Mouse (Mus musculus) megakaryocyte, embryonic 14.5 days (primary cell): ENCODE data around the gene Bcas3. TPM values are rescaled to one million over a fixed set of nuclear protein-coding genes. Genes with fewer than 3 reads are reported as not detected.

ENCODE experiments used
- H3K27me3 ChIP-seq: replicated peaks from 2 replicates; pipeline ENCODE3; 2012; ENCODE audit warnings: inconsistent platforms
- H3K36me3 ChIP-seq: replicated peaks from 2 replicates; pipeline ENCODE3; 2012; ENCODE audit warnings: low read length, inconsistent platforms, mixed read lengths
- H3K4me1 ChIP-seq: 2 replicates; pipeline ENCODE4 v1.6.1; 2012; ENCODE audit warnings: inconsistent platforms
- H3K4me3 ChIP-seq: replicated peaks from 2 replicates; pipeline ENCODE3; 2012; ENCODE audit warnings: moderate library complexity, mild to moderate bottlenecking, inconsistent platforms
- H3K9me3 ChIP-seq: 2 replicates; pipeline ENCODE4 v1.6.1; 2012; ENCODE audit warnings: inconsistent platforms
- FLI1 ChIP-seq: IDR thresholded peaks from 2 replicates; pipeline ENCODE4 v1.6.1; 2012; ENCODE audit warnings: low read length, inconsistent platforms, mixed read lengths
- GATA1 ChIP-seq: IDR thresholded peaks from 3 replicates; pipeline ENCODE4 v1.6.1; 2012; ENCODE audit warnings: mixed read lengths, low read length, inconsistent platforms, borderline replicate concordance
- polyA plus RNA-seq: library from polyadenylated mRNA; stranded (reverse); fragments of >175 nt; gene quantifications from 2 replicates; pipeline ENCODE4 v1.2.3, GENCODE M21; 2012; ENCODE audit warnings: low replicate concordance; ENCODE audit not compliant: insufficient read depth

The Bcas3 gene
- polyA plus RNA-seq, 1 experiment: 212 TPM

DNA sequence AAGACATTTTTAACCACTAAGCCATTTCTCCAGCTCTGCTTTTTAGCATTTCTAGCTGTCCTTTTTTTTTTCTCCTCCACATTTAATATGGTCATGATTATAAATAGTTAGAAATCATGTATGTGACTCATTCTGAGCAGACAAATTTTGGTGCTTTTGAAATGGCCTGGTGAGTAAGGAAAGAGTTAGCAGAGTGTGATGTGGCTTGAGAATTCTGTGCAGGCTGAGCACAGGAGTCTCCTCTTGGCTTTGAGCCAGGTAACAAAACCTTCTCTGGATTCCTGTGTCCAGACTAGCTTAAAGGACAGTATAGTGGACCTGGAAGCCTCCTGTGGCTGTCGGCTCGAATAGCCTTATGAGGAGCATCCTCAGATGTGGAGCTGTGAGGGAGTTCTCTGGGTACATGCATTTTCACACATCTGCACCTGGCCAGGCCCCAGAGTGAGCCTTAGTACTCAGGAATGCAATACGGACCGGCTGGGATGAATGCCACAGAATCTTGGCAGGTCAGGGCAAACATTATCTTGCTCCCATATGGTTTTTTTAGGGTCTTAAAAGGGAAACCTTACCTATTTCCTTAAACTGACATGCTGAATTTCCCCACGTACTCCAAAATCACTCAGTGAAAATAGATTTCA, 256.5 kb downstream of the Bcas3 start:
- Histone ChIP-seq H3K4me1 (peaks cover 10% of the 10 kb centered on the region), H3K27me3 (peaks cover 7% of the 10 kb centered on the region), H3K9me3 (no peaks in the 10 kb centered on the region), H3K36me3 (no peaks in the 10 kb centered on the region), H3K4me3 (no peak overlapping the region)
- TF ChIP-seq GATA1: no peak
- TF ChIP-seq FLI1: no peak

DNA sequence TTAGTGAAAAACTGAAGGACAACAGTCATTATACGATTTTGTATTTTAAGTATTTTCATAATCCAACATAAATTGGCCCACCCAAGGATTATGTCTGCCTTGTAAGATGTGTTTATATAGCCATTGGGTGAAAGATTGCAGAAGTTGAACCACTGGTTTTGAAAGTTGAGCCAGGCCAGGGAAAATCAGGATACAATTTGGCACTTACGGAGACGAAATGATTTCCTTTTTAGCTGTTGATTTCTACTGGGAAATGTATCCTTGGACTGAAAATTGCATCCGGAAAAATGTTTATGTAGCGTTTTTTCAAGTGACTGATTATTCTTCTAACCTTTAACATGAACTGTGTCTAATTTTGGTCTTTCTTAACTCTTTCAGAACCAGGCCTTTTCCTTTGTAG, 260.1 kb downstream of the Bcas3 start:
- H3K36me3 ChIP-seq: no peaks in the 10 kb centered on the region
- no peak overlapping the region for H3K4me3 ChIP-seq
- no peaks in the 10 kb centered on the region for H3K9me3 ChIP-seq
- H3K4me1 ChIP-seq: peaks cover 9% of the 10 kb centered on the region
- peaks cover 7% of the 10 kb centered on the region for H3K27me3 ChIP-seq
- no peak for TF ChIP-seq FLI1

DNA sequence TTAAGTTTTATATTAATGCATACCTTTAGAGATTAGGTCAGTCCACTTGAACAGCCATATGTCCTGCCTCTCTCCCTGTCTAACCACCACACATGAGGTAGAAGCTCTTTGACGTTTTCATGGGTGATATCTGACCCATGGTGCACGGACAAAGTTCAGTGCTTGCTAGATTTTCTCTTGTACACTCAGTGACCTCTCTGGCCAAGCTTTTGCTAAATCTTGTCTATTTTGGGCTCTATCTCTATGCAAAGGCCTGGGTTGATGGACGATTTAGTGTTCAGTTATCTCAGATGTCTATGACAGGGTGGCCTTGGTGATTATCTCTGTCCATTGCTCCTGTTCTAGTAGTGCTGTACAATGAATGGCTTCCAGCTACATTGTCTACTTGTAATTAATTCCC, 260.6 kb downstream of the Bcas3 start:
- Histone ChIP-seq H3K36me3 (no peaks in the 10 kb centered on the region), H3K27me3 (peaks cover 7% of the 10 kb centered on the region)
- TF ChIP-seq GATA1: no peak
- no peak for TF ChIP-seq FLI1

DNA sequence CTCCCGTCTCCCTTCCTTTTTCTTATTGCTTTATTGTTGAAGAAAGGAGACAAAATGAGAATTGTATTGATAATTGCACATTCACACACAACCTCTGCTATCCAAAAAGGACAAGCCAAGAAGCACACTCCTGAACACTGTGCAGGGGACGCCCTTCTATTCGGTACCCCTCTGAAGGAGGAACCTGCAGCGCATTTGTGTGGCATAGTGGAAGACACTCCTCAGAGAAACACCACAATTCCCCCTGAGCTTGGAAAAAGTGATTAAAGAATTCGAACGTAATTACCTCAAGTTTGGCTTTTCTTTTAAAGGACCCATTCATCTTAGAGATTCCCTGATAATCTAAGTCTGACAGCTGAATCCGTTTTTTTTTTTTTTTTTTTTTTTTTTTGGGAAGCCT, 261.5 kb downstream of the Bcas3 start:
- H3K36me3 ChIP-seq: no peaks in the 10 kb centered on the region
- no peak for TF ChIP-seq GATA1
- TF ChIP-seq FLI1: no peak
- no peak overlapping the region for H3K4me3 ChIP-seq
- peaks cover 9% of the 10 kb centered on the region for H3K27me3 ChIP-seq
- H3K4me1 ChIP-seq: peaks cover 9% of the 10 kb centered on the region
- H3K9me3 ChIP-seq: no peaks in the 10 kb centered on the region

More for the DNA sequence above, 260.6 kb downstream of the Bcas3 start:
- peaks cover 9% of the 10 kb centered on the region for H3K4me1 ChIP-seq
- H3K4me3 ChIP-seq: no peak overlapping the region
- no peaks in the 10 kb centered on the region for H3K9me3 ChIP-seq

DNA sequence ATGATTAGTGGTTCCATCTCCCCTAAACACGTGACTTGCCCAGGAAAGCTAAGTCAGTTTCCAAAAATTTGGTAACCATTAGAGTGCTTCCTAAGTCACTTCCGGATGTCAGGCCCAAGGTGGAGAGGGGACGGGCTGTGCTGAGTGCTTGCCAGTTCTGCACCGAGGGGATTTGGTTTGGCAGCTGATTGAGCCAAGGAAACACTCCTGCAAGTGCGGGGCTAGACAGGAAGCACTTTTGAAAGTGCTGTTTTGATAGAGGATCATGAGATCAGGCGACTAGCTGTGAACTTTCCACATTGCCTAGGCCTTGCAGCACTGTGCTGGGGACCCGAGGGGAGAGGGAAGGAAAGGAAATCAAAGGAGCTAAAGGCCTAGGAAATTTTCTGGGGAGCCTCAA, 262.5 kb downstream of the Bcas3 start:
- TF ChIP-seq FLI1 (no peak), GATA1 (no peak)
- peaks cover 5% of the 10 kb centered on the region for H3K27me3 ChIP-seq
- H3K9me3 ChIP-seq: no peaks in the 10 kb centered on the region
- H3K4me1 ChIP-seq: peaks cover 9% of the 10 kb centered on the region
- H3K36me3 ChIP-seq: no peaks in the 10 kb centered on the region
- no peak overlapping the region for H3K4me3 ChIP-seq

DNA sequence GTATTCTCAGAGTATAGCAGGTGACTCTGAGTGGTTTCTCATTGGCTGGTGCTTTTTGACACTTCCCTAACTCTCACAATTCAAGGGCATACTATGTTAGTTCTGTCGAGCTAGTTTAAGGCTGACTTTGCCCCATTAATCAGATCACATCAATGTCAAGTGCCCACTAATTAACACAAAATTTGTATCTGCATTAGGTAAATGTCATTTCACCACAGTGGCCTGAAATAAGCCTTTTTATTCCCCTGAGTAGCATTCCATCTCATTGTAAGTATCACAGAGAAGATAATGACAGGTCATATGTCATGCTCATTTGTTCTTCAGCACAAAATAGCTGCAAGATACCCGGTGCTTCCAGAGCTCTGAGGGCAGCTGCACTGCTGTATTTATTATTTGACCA, 268.5 kb downstream of the Bcas3 start:
- H3K4me1 ChIP-seq: peaks cover 7% of the 10 kb centered on the region
- H3K27me3 ChIP-seq: peaks cover 13% of the 10 kb centered on the region
- no peaks in the 10 kb centered on the region for H3K36me3 ChIP-seq
- H3K9me3 ChIP-seq: no peaks in the 10 kb centered on the region
- H3K4me3 ChIP-seq: no peak overlapping the region
- TF ChIP-seq GATA1 (no peak), FLI1 (no peak)

DNA sequence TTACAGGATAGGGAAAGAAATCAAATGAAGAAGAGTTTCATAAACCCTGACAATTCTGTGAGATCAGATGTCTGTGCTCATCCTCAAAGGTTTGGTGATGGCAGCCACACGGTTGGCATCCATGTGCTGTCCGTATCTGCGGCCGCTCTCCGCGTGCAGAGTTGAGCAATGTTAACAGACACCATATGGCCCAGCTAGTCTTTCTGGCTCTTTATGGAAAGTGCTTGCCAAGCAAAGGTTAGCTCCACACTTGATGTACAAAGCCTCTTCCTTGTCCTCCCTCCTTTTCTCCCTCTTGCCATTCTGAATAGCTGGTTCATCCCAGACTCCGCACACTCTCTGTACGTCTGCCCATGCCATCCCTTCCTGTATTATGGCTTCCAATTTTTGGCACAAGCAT, 269.0 kb downstream of the Bcas3 start:
- TF ChIP-seq GATA1 (no peak), FLI1 (no peak)
- peaks cover 13% of the 10 kb centered on the region for H3K27me3 ChIP-seq

DNA sequence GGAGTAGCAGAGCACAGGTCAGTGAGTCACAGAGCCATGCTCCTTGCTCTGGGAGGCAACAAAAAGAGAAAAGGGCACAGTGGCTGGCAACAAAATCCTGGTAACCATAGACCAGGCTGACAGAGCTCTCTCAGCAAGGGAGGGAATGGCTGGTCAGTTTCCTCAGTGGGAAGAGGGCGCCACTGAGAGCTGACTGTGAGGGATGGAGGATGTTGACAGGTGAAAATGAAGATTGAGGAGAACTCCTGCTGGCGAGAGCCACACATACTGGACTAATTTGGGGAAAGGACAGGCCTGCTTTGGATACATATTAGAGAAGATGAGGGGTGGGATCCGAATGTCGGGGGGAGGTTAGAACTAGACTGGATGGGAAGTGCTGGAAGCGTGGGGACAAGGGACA, 272.2 kb downstream of the Bcas3 start:
- Histone ChIP-seq H3K27me3 (peaks cover 22% of the 10 kb centered on the region), H3K4me3 (no peak overlapping the region), H3K4me1 (peaks cover 14% of the 10 kb centered on the region), H3K36me3 (no peaks in the 10 kb centered on the region), H3K9me3 (0 out of 2 replicates have a peak, but pooled peaks cover 2% of the 10 kb centered on the region)
- TF ChIP-seq FLI1 (no peak), GATA1 (no peak)

More for the DNA sequence above, 269.0 kb downstream of the Bcas3 start:
- peaks cover 11% of the 10 kb centered on the region for H3K4me1 ChIP-seq
- H3K9me3 ChIP-seq: no peaks in the 10 kb centered on the region
- no peaks in the 10 kb centered on the region for H3K36me3 ChIP-seq
- no peak overlapping the region for H3K4me3 ChIP-seq

DNA sequence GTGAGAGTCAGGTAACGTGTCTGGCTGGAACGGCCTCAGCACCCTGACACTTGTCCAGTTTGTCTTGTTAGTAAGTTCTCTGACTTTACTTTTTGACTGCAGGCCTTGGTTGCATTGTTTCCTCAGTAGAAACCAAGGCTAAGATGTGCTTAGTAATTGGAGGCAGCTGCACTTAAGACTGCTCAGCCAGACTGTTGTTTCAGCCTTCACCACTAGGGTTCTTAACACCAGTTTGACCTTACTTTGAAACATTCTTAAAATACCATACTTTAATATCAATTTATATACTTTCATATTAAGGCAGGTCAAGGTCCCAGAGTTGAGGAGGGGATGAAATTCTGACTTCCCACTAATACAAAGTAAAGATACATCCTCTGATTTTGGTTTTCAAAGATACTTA, 273.9 kb downstream of the Bcas3 start:
- TF ChIP-seq FLI1: no peak
- no peak for TF ChIP-seq GATA1
- Histone ChIP-seq H3K4me1 (peaks cover 14% of the 10 kb centered on the region), H3K4me3 (no peak overlapping the region), H3K36me3 (no peaks in the 10 kb centered on the region), H3K9me3 (0 out of 2 replicates have a peak, but pooled peaks cover 5% of the 10 kb centered on the region), H3K27me3 (peaks cover 24% of the 10 kb centered on the region)

DNA sequence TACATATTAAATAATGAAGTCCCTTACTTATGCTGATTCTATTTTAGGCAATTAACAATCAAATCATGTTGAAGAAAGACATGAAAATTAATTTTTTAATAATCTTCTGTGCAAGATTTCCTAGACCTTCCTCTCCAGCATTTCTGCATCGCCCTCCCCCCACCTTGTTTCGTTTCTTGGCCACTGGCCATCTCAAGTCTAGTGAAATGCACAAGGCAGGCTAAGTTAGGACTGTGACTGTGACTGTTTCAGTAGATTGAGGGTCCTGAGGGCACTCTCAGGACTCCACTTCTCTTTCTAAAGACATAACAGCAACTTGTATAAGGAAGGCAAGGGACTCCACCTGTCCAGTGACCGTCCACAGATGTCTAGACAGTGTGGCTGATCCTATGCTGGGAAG, 274.4 kb downstream of the Bcas3 start:
- H3K36me3 ChIP-seq: no peaks in the 10 kb centered on the region
- peaks cover 21% of the 10 kb centered on the region for H3K27me3 ChIP-seq
- no peak overlapping the region for H3K4me3 ChIP-seq
- TF ChIP-seq FLI1 (no peak), GATA1 (no peak)
- peaks cover 14% of the 10 kb centered on the region for H3K4me1 ChIP-seq
- H3K9me3 ChIP-seq: 0 out of 2 replicates have a peak, but pooled peaks cover 5% of the 10 kb centered on the region
